Mouse (Mus musculus): ENCODE measurements around the gene Rpp40. TPM values are rescaled to one million over a fixed set of nuclear protein-coding genes. Genes with fewer than 3 reads are reported as not detected.

Rpp40 gene
- polyA plus RNA-seq (2016; fragmentation: Nextera tagmentation; extraction: Ambion mirVana) = 15.7 and 16.5 TPM in 2 replicates

GRCm38 (mm10) chr13:35905879-35906481, at the start of gene Rpp40:
Rpp40 (minus strand) TSS chr13:35906359.
- Histone ChIP-seq H3K27me3 (replicated peaks) (no peaks in the 10 kb centered on the region), H3K4me2 (peak within 1 kb of the TSS; percentile 83), H3K36me3 (peaks cover 2% of the 10 kb centered on the region; the same call in 1 of the 2 replicates), H3K9ac (peak within 1 kb of the TSS; percentile 72), H3K4me3 (peak within 1 kb of the TSS; percentile 76), H3K4me1 (peaks cover 17% of the 10 kb centered on the region), H3K9me3 (replicated peaks) (no peaks in the 10 kb centered on the region), H3K27ac (0 out of 2 replicates have a peak within 1 kb of the TSS, but pooled peaks have one; percentile 49)
- under 1% methylated on average over 35 of the region's 35 CpGs for WGBS (ENCODE audit: insufficient replicate concordance)
- ATAC-seq = peak; percentile 99

DNA sequence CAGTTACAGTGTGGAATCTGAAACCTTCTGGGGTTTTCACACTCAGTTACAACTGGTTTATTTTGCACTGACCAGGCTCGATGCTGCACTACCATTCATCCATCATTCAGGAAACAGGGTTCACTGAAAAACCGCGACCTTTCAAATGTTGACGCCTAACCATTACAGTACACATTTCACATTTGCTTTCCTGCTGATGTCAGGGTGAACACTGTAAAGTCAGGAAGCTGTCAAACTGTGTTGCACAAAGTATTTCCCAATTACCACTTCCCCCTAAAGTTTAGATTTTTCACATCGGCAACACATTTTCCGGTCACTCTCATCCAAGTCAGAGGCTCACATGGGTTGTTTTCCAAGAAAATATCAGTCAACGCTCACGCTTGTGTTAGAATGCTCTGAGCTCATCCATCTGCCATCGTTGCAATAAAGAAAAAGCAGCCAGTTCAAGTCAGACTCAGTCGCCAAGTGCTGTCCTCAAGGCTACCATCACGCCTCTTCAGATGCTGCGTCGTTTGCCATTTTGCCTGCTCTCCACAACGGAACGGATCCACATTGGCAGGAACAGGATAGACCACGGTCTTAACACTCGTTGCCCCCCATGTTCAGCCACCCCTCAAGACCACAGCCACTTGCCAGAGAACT, 43.8 kb upstream of the Rpp40 start:
- no peak overlapping the region for H3K27ac ChIP-seq
- no peak for ATAC-seq
- no peak overlapping the region for H3K4me2 ChIP-seq
- no peak overlapping the region for H3K9ac ChIP-seq
- H3K36me3 ChIP-seq = no peaks in the 10 kb centered on the region
- peaks cover 14% of the 10 kb centered on the region for H3K27me3 ChIP-seq (replicated peaks)
- H3K9me3 ChIP-seq (replicated peaks) = no peaks in the 10 kb centered on the region
- 61% methylated on average over 17 of the region's 17 CpGs for WGBS (ENCODE audit: insufficient replicate concordance)
- H3K4me1 ChIP-seq = peaks cover 4% of the 10 kb centered on the region; the same call in 1 of the 2 replicates
- H3K4me3 ChIP-seq = no peak overlapping the region

- H3K4me1 ChIP-seq = no peaks in the 10 kb centered on the region; the same call in 1 of the 2 replicates
- H3K4me2 ChIP-seq = no peak overlapping the region
- H3K4me3 ChIP-seq = no peak overlapping the region
- 19% methylated on average over 14 of the region's 14 CpGs for WGBS (ENCODE audit: insufficient replicate concordance)
- no peak overlapping the region for H3K27ac ChIP-seq
- no peak overlapping the region for H3K9ac ChIP-seq
- H3K36me3 ChIP-seq = no peaks in the 10 kb centered on the region
- no peaks in the 10 kb centered on the region for H3K9me3 ChIP-seq (replicated peaks)
- H3K27me3 ChIP-seq (replicated peaks) = peaks cover 14% of the 10 kb centered on the region
- ATAC-seq = no peak
Measured at GRCm38 (mm10) chr13:35947354-35948000, 41.3 kb upstream of the Rpp40 start.

DNA sequence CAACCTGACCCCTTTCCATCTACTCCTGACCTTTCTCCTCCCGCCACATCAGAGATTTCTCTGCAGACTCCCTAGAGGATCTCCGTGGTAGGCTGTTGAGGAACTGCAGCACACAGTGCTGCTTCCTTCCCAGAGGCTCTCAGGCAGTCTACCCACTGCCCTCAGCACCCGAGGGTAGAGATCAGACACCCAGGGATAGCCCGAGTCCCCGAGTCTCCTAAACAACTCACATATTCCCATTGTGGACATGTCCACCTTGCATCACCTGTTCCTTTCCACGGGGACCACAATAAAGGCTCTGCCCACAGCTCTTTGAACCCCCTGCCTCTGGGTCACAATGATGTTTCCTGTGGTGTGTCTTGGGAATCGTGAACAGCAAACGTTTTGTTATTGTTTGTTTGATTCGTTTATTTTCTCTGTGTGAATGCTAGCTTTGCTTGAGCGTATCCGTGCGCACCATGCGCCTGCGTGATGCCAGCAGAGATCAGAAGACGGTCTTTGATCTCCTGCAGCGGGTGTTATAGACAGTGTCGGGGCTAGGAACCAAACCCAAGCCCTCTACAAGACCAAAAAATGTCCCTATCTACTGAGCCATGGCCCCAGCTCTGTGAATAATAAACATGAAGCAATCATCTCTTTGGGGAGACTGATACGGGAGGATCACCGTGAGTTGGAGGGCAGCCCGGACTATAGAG, 40.6 kb upstream of the Rpp40 start:
- Histone ChIP-seq H3K9me3 (replicated peaks) (no peaks in the 10 kb centered on the region), H3K4me2 (no peak overlapping the region), H3K27ac (no peak overlapping the region), H3K4me3 (no peak overlapping the region), H3K4me1 (no peaks in the 10 kb centered on the region; the same call in 1 of the 2 replicates), H3K27me3 (replicated peaks) (peaks cover 14% of the 10 kb centered on the region), H3K36me3 (no peaks in the 10 kb centered on the region), H3K9ac (no peak overlapping the region)
- WGBS (ENCODE audit: insufficient replicate concordance) = 62% methylated on average over 20 of the region's 20 CpGs
- no peak for ATAC-seq

DNA sequence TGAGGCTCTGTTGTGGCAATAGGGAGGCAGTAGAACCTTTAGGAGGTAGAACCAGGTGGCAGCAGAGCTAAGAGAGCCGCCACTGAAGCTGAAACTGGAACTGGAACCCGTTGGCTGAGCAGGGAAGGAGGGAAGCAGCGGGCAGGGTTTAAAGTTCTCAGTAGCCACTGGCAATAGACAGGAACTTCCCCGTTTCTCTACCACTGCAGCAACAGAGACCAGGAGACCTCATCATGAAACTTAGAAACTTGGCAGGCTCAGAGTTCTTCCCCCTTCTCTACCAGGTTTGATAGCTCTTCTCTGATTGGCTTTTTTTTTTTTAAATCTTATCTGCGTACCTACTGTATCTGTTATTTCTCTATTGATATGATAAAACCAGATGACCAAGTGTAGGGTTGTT, 34.8 kb upstream of the Rpp40 start:
- H3K9ac ChIP-seq = no peak overlapping the region
- H3K4me2 ChIP-seq = no peak overlapping the region
- H3K9me3 ChIP-seq (replicated peaks) = no peaks in the 10 kb centered on the region
- WGBS (ENCODE audit: insufficient replicate concordance) = 47% methylated on average over 5 of the region's 5 CpGs
- no peaks in the 10 kb centered on the region for H3K4me1 ChIP-seq
- no peak overlapping the region for H3K4me3 ChIP-seq
- no peaks in the 10 kb centered on the region for H3K36me3 ChIP-seq
- H3K27me3 ChIP-seq (replicated peaks) = peaks cover 4% of the 10 kb centered on the region; the same call in 1 of the 2 replicates
- H3K27ac ChIP-seq = no peak overlapping the region
- ATAC-seq = no peak

GRCm38 (mm10) chr13:35939871-35940665, 33.9 kb upstream of the Rpp40 start:
- Histone ChIP-seq H3K4me3 (no peak overlapping the region), H3K36me3 (no peaks in the 10 kb centered on the region), H3K9me3 (replicated peaks) (0 out of 2 replicates have a peak, but pooled peaks cover under 1% of the 10 kb centered on the region), H3K4me2 (no peak overlapping the region), H3K9ac (no peak overlapping the region), H3K27me3 (replicated peaks) (peaks cover 4% of the 10 kb centered on the region; the same call in 1 of the 2 replicates), H3K27ac (no peak overlapping the region), H3K4me1 (no peaks in the 10 kb centered on the region)
- ATAC-seq = no peak
- 44% methylated on average over 18 of the region's 18 CpGs for WGBS (ENCODE audit: insufficient replicate concordance)

DNA sequence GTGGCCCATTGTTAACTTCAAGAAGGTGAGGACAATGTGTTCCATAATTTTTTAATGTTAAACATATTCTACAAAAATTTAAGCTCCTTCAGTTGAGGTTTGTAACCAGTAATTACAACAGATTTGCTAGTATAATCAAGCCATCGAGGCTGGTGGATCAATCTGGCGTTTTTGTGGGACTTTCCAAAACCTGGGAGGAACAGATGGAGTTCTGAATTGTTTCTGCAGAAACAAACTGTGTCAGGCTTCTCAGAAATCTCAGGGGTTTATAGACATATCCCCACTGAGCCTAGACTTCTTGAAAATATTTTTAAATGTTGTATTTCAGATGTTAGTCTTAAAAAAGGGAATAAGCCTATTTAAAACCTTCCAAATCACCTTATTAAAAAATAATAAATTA, 31.8 kb upstream of the Rpp40 start:
- Histone ChIP-seq H3K27me3 (replicated peaks) (peaks cover 4% of the 10 kb centered on the region; the same call in 1 of the 2 replicates), H3K4me3 (no peak overlapping the region), H3K4me1 (no peaks in the 10 kb centered on the region), H3K27ac (no peak overlapping the region), H3K9ac (no peak overlapping the region), H3K9me3 (replicated peaks) (0 out of 2 replicates have a peak, but pooled peaks cover 5% of the 10 kb centered on the region), H3K36me3 (no peaks in the 10 kb centered on the region), H3K4me2 (no peak overlapping the region)
- whole genome bisulfite sequencing (ENCODE audit: insufficient replicate concordance) = 50% methylated on average over 2 of the region's 2 CpGs
- no peak for ATAC-seq

GRCm38 (mm10) chr13:35911476-35911875, 5.3 kb upstream of the Rpp40 start:
- H3K9me3 ChIP-seq (replicated peaks) = no peaks in the 10 kb centered on the region
- ATAC-seq = no peak
- H3K4me3 ChIP-seq = no peak overlapping the region
- no peak overlapping the region for H3K9ac ChIP-seq
- no peak overlapping the region for H3K4me2 ChIP-seq
- 71% methylated on average over 1 of the region's 1 CpGs for WGBS (ENCODE audit: insufficient replicate concordance)
- no peak overlapping the region for H3K27ac ChIP-seq
- no peaks in the 10 kb centered on the region for H3K36me3 ChIP-seq
- peaks cover 2% of the 10 kb centered on the region for H3K4me1 ChIP-seq
- H3K27me3 ChIP-seq (replicated peaks) = no peaks in the 10 kb centered on the region

GRCm38 (mm10) chr13:35905378-35905777, 781 bp downstream of the Rpp40 start:
- Histone ChIP-seq H3K4me2 (peak overlapping the region; percentile 83), H3K9ac (peak overlapping the region; percentile 72), H3K4me1 (peaks cover 17% of the 10 kb centered on the region), H3K27me3 (replicated peaks) (no peaks in the 10 kb centered on the region), H3K9me3 (replicated peaks) (no peaks in the 10 kb centered on the region), H3K4me3 (peak overlapping the region; percentile 76), H3K36me3 (peaks cover 4% of the 10 kb centered on the region; the same call in 1 of the 2 replicates), H3K27ac (0 out of 2 replicates have a peak overlapping the region, but pooled peaks have one; percentile 49)
- WGBS (ENCODE audit: insufficient replicate concordance) = 2% methylated on average over 13 of the region's 13 CpGs
- no peak for ATAC-seq

GRCm38 (mm10) chr13:35892866-35893265, 13.3 kb downstream of the Rpp40 start:
- no peak overlapping the region for H3K27ac ChIP-seq
- peaks cover 8% of the 10 kb centered on the region for H3K36me3 ChIP-seq
- 28% methylated on average over 3 of the region's 3 CpGs for WGBS (ENCODE audit: insufficient replicate concordance)
- H3K27me3 ChIP-seq (replicated peaks) = no peaks in the 10 kb centered on the region
- no peaks in the 10 kb centered on the region for H3K9me3 ChIP-seq (replicated peaks)
- H3K9ac ChIP-seq = no peak overlapping the region
- no peak overlapping the region for H3K4me3 ChIP-seq
- H3K4me2 ChIP-seq = no peak overlapping the region
- no peaks in the 10 kb centered on the region for H3K4me1 ChIP-seq
- ATAC-seq = no peak

- peaks cover 4% of the 10 kb centered on the region for H3K4me1 ChIP-seq
- ATAC-seq = no peak
Measured at GRCm38 (mm10) chr13:35886121-35886725, 19.9 kb downstream of the Rpp40 start.

More at GRCm38 (mm10) chr13:35886121-35886725, 19.9 kb downstream of the Rpp40 start:
- H3K9me3 ChIP-seq (replicated peaks) = no peaks in the 10 kb centered on the region
- H3K27ac ChIP-seq = no peak overlapping the region
- no peak overlapping the region for H3K4me3 ChIP-seq
- 0 out of 2 replicates have a peak overlapping the region, but pooled peaks have one; percentile 10 for H3K4me2 ChIP-seq
- WGBS (ENCODE audit: insufficient replicate concordance) = 24% methylated on average over 15 of the region's 15 CpGs
- H3K9ac ChIP-seq = no peak overlapping the region
- H3K27me3 ChIP-seq (replicated peaks) = peaks cover 6% of the 10 kb centered on the region; the same call in 1 of the 2 replicates
- no peaks in the 10 kb centered on the region for H3K36me3 ChIP-seq
